Mouse (Mus musculus) adrenal gland (tissue): ENCODE measurements around the gene Fga.

Source experiments
- intact Hi-C: fragments of 180-260 bp; cut with DNase I; formaldehyde crosslinking; loops from one replicate; pipeline ENCODE4 v1.15.1; 2025

The Fga gene

GRCm38 (mm10) chr3:83025036-83025435 lies 840 bp upstream of the Fga start:
- intact Hi-C loops = no loop called here

GRCm38 (mm10) chr3:83027546-83028251 lies 1.8 kb downstream of the Fga start:
- intact Hi-C loops = no loop called here

GRCm38 (mm10) chr3:83030331-83030730 lies 4.5 kb downstream of the Fga start:
- intact Hi-C loops = no loop called here

- intact Hi-C loops = no loop called here
Observed at GRCm38 (mm10) chr3:83032746-83033308, 7.0 kb downstream of the Fga start.

- intact Hi-C loops = no loop called here
Observed at GRCm38 (mm10) chr3:83033801-83034200, 7.9 kb downstream of the Fga start.

- intact Hi-C loops = no loop called here
Observed at GRCm38 (mm10) chr3:83038865-83039264, 13.0 kb downstream of the Fga start.

GRCm38 (mm10) chr3:83039666-83040065 lies 13.8 kb downstream of the Fga start:
- intact Hi-C loops = no loop called here

GRCm38 (mm10) chr3:83042451-83042850 lies 16.6 kb downstream of the Fga start:
- intact Hi-C loops = no loop called here

GRCm38 (mm10) chr3:83046649-83047048 lies 20.8 kb downstream of the Fga start:
- intact Hi-C loops = no loop called here

GRCm38 (mm10) chr3:83049680-83050079 lies 23.8 kb downstream of the Fga start, which contains the start of gene Fgb:
Gene Fgb (minus strand): TSS chr3:83049863.
- intact Hi-C loops = loop anchor here (5.0 to 10.0 kb wide), 2 partner anchors 172 to 685 kb away; partner anchors contain the start of gene Rbm46

GRCm38 (mm10) chr3:83050661-83051060 lies 24.8 kb downstream of the Fga start:
- intact Hi-C loops = loop anchor here (5.0 to 10.0 kb wide), 2 partner anchors 173 to 686 kb away; partner anchors contain the start of gene Rbm46

- intact Hi-C loops = loop anchor here (5.0 to 10.0 kb wide), 2 partner anchors 175 to 687 kb away; partner anchors contain the start of gene Rbm46
Observed at GRCm38 (mm10) chr3:83052102-83052501, 26.2 kb downstream of the Fga start.

- intact Hi-C loops = loop anchor here (5.0 to 10.0 kb wide), 2 partner anchors 176 to 688 kb away; partner anchors contain the start of gene Rbm46
Observed at GRCm38 (mm10) chr3:83053126-83053525, 27.2 kb downstream of the Fga start.

- intact Hi-C loops = loop anchor here (2.0 to 10.0 kb wide), 3 partner anchors 55 to 689 kb away; partner anchors contain the start of gene Rbm46
Observed at GRCm38 (mm10) chr3:83053758-83054157, 27.9 kb downstream of the Fga start.

GRCm38 (mm10) chr3:83054759-83055158 lies 28.9 kb downstream of the Fga start:
- intact Hi-C loops = loop anchor here (2.0 to 10.0 kb wide), 3 partner anchors 56 to 690 kb away; partner anchors contain the start of gene Rbm46

- intact Hi-C loops = loop anchor here (2.0 to 10.0 kb wide), 2 partner anchors 57 to 691 kb away; no protein-coding TSS in a partner anchor
Observed at GRCm38 (mm10) chr3:83055281-83056038, 29.6 kb downstream of the Fga start, which contains the start of gene Plrg1. Gene Plrg1 (plus strand): TSS chr3:83055522.

- intact Hi-C loops = loop anchor here (10.0 kb wide), 1 partner anchor 692 kb away; no protein-coding TSS in a partner anchor
Observed at GRCm38 (mm10) chr3:83057046-83057445, 31.2 kb downstream of the Fga start.

- intact Hi-C loops = no loop called here
Observed at GRCm38 (mm10) chr3:83067920-83068319, 42.0 kb downstream of the Fga start.

- intact Hi-C loops = no loop called here
Observed at GRCm38 (mm10) chr3:83068869-83069268, 43.0 kb downstream of the Fga start.

- intact Hi-C loops = no loop called here
Observed at GRCm38 (mm10) chr3:83070231-83070630, 44.4 kb downstream of the Fga start.

GRCm38 (mm10) chr3:83076563-83076962 lies 50.7 kb downstream of the Fga start:
- intact Hi-C loops = no loop called here
